In the genomic region with DNA sequence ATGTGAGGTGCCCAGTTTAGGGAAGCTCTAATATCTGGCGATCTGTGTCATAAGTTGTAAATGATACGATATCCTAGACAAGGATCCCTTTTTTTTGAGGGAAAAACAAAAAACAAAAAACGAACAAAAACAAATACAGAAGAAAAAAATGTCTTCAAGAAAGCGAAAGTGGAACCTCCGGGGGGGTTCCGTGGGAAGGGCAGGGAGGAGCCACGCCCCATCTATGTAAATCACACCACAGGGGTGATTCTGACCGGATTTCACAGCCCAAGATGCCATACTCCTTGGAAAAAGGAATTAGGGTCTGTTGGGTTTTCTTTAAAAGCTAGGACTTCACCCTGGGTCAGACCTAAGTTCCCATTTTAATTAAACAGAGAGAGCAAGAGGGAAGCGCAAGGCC, we compare ENCODE assay signal across 24 mouse cellular contexts. TPM values are rescaled to one million over a fixed set of nuclear protein-coding genes. Genes with fewer than 3 reads are reported as not detected.
DNase-seq lines count a peak whose midpoint lies in the region; ATAC-seq and TF ChIP-seq lines count a peak whose summit lies in the region.
"Had no signal": no experiment of that assay in that cellular context is flagged by ENCODE, and none has a peak within 500 bp of the region (broad histone marks: within the 10 kb centered on the region; RNA-seq: fewer than 3 reads in every experiment).

No protein-coding gene starts in this region.

- DNase-seq in liver, embryonic 11.5 days (ENCODE audit: low spot score) = no peak
- DNase-seq in CH12.LX (ENCODE audit: extremely low read depth) (peak; percentile 69), R1 (ENCODE audit: low read depth, low spot score) (peak; percentile 84)
- DNase-seq in right cerebral cortex, postnatal 4 days = no peak
- DNase-seq in left cerebral cortex, adult 9 months (ENCODE audit: low spot score in 2 of 2) = no peak
- no peak for DNase-seq in heart, adult 8-10 months (ENCODE audit: low spot score)
- DNase-seq: cerebellum, adult 18-20 months; left cerebral cortex, postnatal 4 days had no signal

- no peak overlapping the region for H3K4me3 ChIP-seq in liver, embryonic 12.5 days
- H3K4me3 ChIP-seq in liver, embryonic 11.5 days (ENCODE audit: low read depth, low read length) = no peak overlapping the region
- H3K4me3 ChIP-seq in CH12.LX (replicated peaks in 1 of 3; ENCODE audit: low read depth in 2 of 3, low read length in 2 of 3, poor library complexity in 1 of 3) (peak overlapping the region; percentile 44 to 78 (median 49)), macrophage (ENCODE audit: inconsistent target) (peak overlapping the region; percentile 4; the same call in 1 of the 2 replicates)
- H3K4me3 ChIP-seq: embryonic facial prominence, embryonic 12.5 days; forebrain, embryonic 15.5 days; intestine, embryonic 15.5 days; layer of hippocampus, adult 2 months had no signal

- in situ Hi-C loops in CH12.LX (cut with MboI; ENCODE audit: low pct_ligation_motif_present, low pct_unique_long_range_greater_than_20kb, low sequenced_read_pairs) = no loop called here

- no peak for TF ChIP-seq POLR2A in CH12.LX (IDR thresholded peaks at IDR 0.05; ENCODE audit: low read depth, low read length)

- no peaks in the 10 kb centered on the region for H3K9me3 ChIP-seq in liver, embryonic 12.5 days (replicated peaks)
- H3K9me3 ChIP-seq in liver, embryonic 11.5 days (ENCODE audit: control insufficient read depth, low read length) = no peaks in the 10 kb centered on the region
- no peaks in the 10 kb centered on the region for H3K9me3 ChIP-seq in CH12.LX (replicated peaks; ENCODE audit: low read length)
- H3K9me3 ChIP-seq: embryonic facial prominence, embryonic 12.5 days; forebrain, embryonic 15.5 days; intestine, embryonic 15.5 days had no signal

- H3K4me2 ChIP-seq in liver, embryonic 12.5 days = peak overlapping the region; percentile 24; the same call in 1 of the 2 replicates
- H3K4me2 ChIP-seq in liver, embryonic 11.5 days = no peak overlapping the region
- H3K4me2 ChIP-seq in CH12.LX (ENCODE audit: insufficient read depth, low read depth, poor library complexity, severe bottlenecking) = peak overlapping the region; percentile 67; the same call in 1 of the 2 replicates
- H3K4me2 ChIP-seq: embryonic facial prominence, embryonic 12.5 days; forebrain, embryonic 15.5 days; intestine, embryonic 15.5 days had no signal

- no peak overlapping the region for H3K27ac ChIP-seq in liver, embryonic 12.5 days
- no peak overlapping the region for H3K27ac ChIP-seq in liver, embryonic 11.5 days (ENCODE audit: low read depth, low read length)
- H3K27ac ChIP-seq in CH12.LX (ENCODE audit: insufficient read depth, low read depth) = no peak overlapping the region
- no peak overlapping the region for H3K27ac ChIP-seq in macrophage
- H3K27ac ChIP-seq: embryonic facial prominence, embryonic 12.5 days; forebrain, embryonic 15.5 days; intestine, embryonic 15.5 days; layer of hippocampus, adult 2 months; liver, embryonic 14.5 days had no signal

- no peak for TF ChIP-seq CTCF in CH12.LX (conservative IDR thresholded peaks at IDR 0.05 in 1 of 2, IDR thresholded peaks at IDR 0.05 in 1 of 2; ENCODE audit: low read depth in 2 of 2, low read length in 2 of 2)

- H3K36me3 ChIP-seq in liver, embryonic 12.5 days = no peaks in the 10 kb centered on the region
- H3K36me3 ChIP-seq in liver, embryonic 11.5 days (ENCODE audit: control insufficient read depth, insufficient read depth, low read length) = no peaks in the 10 kb centered on the region
- no peaks in the 10 kb centered on the region for H3K36me3 ChIP-seq in CH12.LX (replicated peaks in 1 of 2; ENCODE audit: control insufficient read depth in 1 of 2, insufficient read depth in 1 of 2, low read length in 1 of 2)
- no peaks in the 10 kb centered on the region for H3K36me3 ChIP-seq in macrophage (ENCODE audit: inconsistent target)
- H3K36me3 ChIP-seq: embryonic facial prominence, embryonic 12.5 days; forebrain, embryonic 15.5 days; intestine, embryonic 15.5 days had no signal

- H3K27me3 ChIP-seq in liver, embryonic 12.5 days (replicated peaks) = peaks cover 5% of the 10 kb centered on the region; the same call in 1 of the 2 replicates
- no peaks in the 10 kb centered on the region for H3K27me3 ChIP-seq in liver, embryonic 11.5 days (replicated peaks; ENCODE audit: control insufficient read depth, insufficient read depth, low read length)
- no peaks in the 10 kb centered on the region for H3K27me3 ChIP-seq in CH12.LX (replicated peaks)
- H3K27me3 ChIP-seq: embryonic facial prominence, embryonic 12.5 days; forebrain, embryonic 15.5 days; intestine, embryonic 15.5 days had no signal

- peak; percentile 11; the same call in 1 of the 2 replicates for TF ChIP-seq EP300 in CH12.LX (IDR thresholded peaks at IDR 0.05; ENCODE audit: low read length)

- H3K79me2 ChIP-seq in CH12.LX (replicated peaks; ENCODE audit: control insufficient read depth, extremely low read depth, insufficient read depth, poor library complexity, severe bottlenecking) (no peaks in the 10 kb centered on the region), macrophage (ENCODE audit: inconsistent target) (no peaks in the 10 kb centered on the region)

- 49% methylated on average over 9 of the region's 9 CpGs for WGBS in liver, embryonic 12.5 days (ENCODE audit: insufficient replicate concordance)
- 59% methylated on average over 9 of the region's 9 CpGs for WGBS in liver, embryonic 11.5 days
- WGBS in macrophage (ENCODE audit: missing documents) = 65% methylated on average over 9 of the region's 9 CpGs

- TF ChIP-seq RAD21 in CH12.LX (IDR thresholded peaks at IDR 0.05; ENCODE audit: low read depth, low read length) = no peak

- ATAC-seq in liver, embryonic 12.5 days = no peak
- ATAC-seq in liver, embryonic 11.5 days (replicated peaks; ENCODE audit: low FRiP score) = no peak
- ATAC-seq: forebrain, embryonic 15.5 days; intestine, embryonic 15.5 days; lung, postnatal 0 days had no signal

- dilution Hi-C loops in CH12.LX (cut with MboI; ENCODE audit: extremely low pct_ligation_motif_present, extremely low pct_unique_long_range_greater_than_20kb, low sequenced_read_pairs) = no loop called here

- no peak overlapping the region for H3K9ac ChIP-seq in liver, embryonic 12.5 days
- H3K9ac ChIP-seq in liver, embryonic 11.5 days (ENCODE audit: low read depth, low read length) = no peak overlapping the region
- H3K9ac ChIP-seq in CH12.LX (ENCODE audit: insufficient read depth, low read depth) = peak overlapping the region; percentile 50
- H3K9ac ChIP-seq: embryonic facial prominence, embryonic 12.5 days; forebrain, embryonic 15.5 days; intestine, embryonic 15.5 days; liver, embryonic 14.5 days had no signal

- no peaks in the 10 kb centered on the region for H3K4me1 ChIP-seq in liver, embryonic 12.5 days
- no peaks in the 10 kb centered on the region for H3K4me1 ChIP-seq in liver, embryonic 11.5 days (replicated peaks; ENCODE audit: control insufficient read depth, insufficient read depth, low read length)
- H3K4me1 ChIP-seq in CH12.LX (ENCODE audit: control insufficient read depth in 1 of 2, insufficient read depth in 2 of 2) = peaks cover 0 to 13% of the 10 kb centered on the region in 2 experiments; a peak in 2 of 4 replicates
- H3K4me1 ChIP-seq: embryonic facial prominence, embryonic 12.5 days; forebrain, embryonic 15.5 days; intestine, embryonic 15.5 days had no signal

TF ChIP-seq in CH12.LX, 34 proteins besides CTCF, POLR2A, EP300 and RAD21 (continues in another document):
- TF ChIP-seq MEF2A (IDR thresholded peaks at IDR 0.05; ENCODE audit: borderline replicate concordance, low read depth, low read length) (peak; percentile 9; the same call in 1 of the 2 replicates), ZMIZ1 (IDR thresholded peaks at IDR 0.05; ENCODE audit: low read depth, low read length) (no peak), SIN3A (IDR thresholded peaks at IDR 0.05; ENCODE audit: low read length) (no peak), USF1 (IDR thresholded peaks at IDR 0.05; ENCODE audit: low read depth, low read length) (no peak), E2F4 (IDR thresholded peaks at IDR 0.05; ENCODE audit: insufficient replicate concordance, low read depth, low read length) (no peak)

RNA-seq across cellular contexts. Expression of gene Fbxo27, which starts 17.7 kb away (rescaled TPM):
- polyA plus RNA-seq in liver, embryonic 12.5 days (2016; fragmentation: Nextera tagmentation; extraction: Ambion mirVana) = 0.28 and 0.48 TPM in 2 replicates
- polyA plus RNA-seq in liver, embryonic 11.5 days (2014; fragmentation: Nextera tagmentation; extraction: Ambion mirVana) = 1.4 and 1.7 TPM in 2 replicates
- total RNA-seq in CH12.LX (2012; rRNA removed) = not detected in 2 replicates
- not detected in 2 replicates for total RNA-seq in CH12.LX (2014; rRNA removed)
- polyA plus RNA-seq in CH12.LX (2012; ENCODE audit: insufficient read length, low read depth) = not detected in 2 replicates
- total RNA-seq in macrophage (2018; cell fraction: chromatin; rRNA removed) = under 1 TPM in 1 of 26 experiments, not detected in 25; 0.44 TPM
- under 1 TPM in 1 of 26 experiments, not detected in 25; 0.10 TPM for total RNA-seq in macrophage (2018; cell fraction: cytosol; rRNA removed)
- under 1 TPM in 1 of 26 experiments, not detected in 25; 0.45 TPM for total RNA-seq in macrophage (2018; cell fraction: nucleus; rRNA removed)
- not detected in 3 replicates for polyA plus RNA-seq in macrophage (2018)
- total RNA-seq in heart, adult 8-10 months (2022) = under 1 TPM in 3 of 4 experiments, not detected in 1; 0.11 to 0.72 (median 0.16) TPM

RNA-seq across cellular contexts. Expression of gene Fbxo17, which starts 41.6 kb away (rescaled TPM):
- polyA plus RNA-seq in liver, embryonic 12.5 days (2016; fragmentation: Nextera tagmentation; extraction: Ambion mirVana) = 1.7 and 1.9 TPM in 2 replicates
- 3.1 and 3.7 TPM in 2 replicates for polyA plus RNA-seq in liver, embryonic 11.5 days (2014; fragmentation: Nextera tagmentation; extraction: Ambion mirVana)
- total RNA-seq in CH12.LX (2012; rRNA removed) (0.13 and 0.25 TPM in 2 replicates), CH12.LX (2014; rRNA removed) (not detected in 2 replicates)
- polyA plus RNA-seq in CH12.LX (2012; ENCODE audit: insufficient read length, low read depth) (0.26 and 0.37 TPM in 2 replicates), macrophage (2018) (0.09 TPM in 1 of 3 replicates, not detected in the others)
- total RNA-seq in macrophage (2018; cell fraction: chromatin; rRNA removed) = 1 to 10 TPM in 1 of 26 experiments, under 1 TPM in 1, not detected in 24; 0.79 to 1.1 TPM
- total RNA-seq in macrophage (2018; cell fraction: cytosol; rRNA removed) = under 1 TPM in 5 of 26 experiments, not detected in 21; 0.05 to 0.13 (median 0.09) TPM
- total RNA-seq in macrophage (2018; cell fraction: nucleus; rRNA removed) = under 1 TPM in 3 of 26 experiments, not detected in 23; 0.41 to 0.66 (median 0.59) TPM
- 1 to 10 TPM in 3 of 4 experiments, under 1 TPM in 1; 0.55 to 1.2 (median 1.1) TPM for total RNA-seq in heart, adult 8-10 months (2022)

RNA-seq across cellular contexts. Expression of gene Acp7, which starts 43.9 kb away (rescaled TPM):
- not detected in 2 replicates for polyA plus RNA-seq in liver, embryonic 12.5 days (2016; fragmentation: Nextera tagmentation; extraction: Ambion mirVana)
- not detected in 2 replicates for polyA plus RNA-seq in liver, embryonic 11.5 days (2014; fragmentation: Nextera tagmentation; extraction: Ambion mirVana)
- total RNA-seq in CH12.LX (2012; rRNA removed) = not detected in 2 replicates
- not detected in 2 replicates for total RNA-seq in CH12.LX (2014; rRNA removed)
- not detected in 2 replicates for polyA plus RNA-seq in CH12.LX (2012; ENCODE audit: insufficient read length, low read depth)
- total RNA-seq in macrophage (2018; cell fraction: chromatin; rRNA removed) = not detected
- not detected for total RNA-seq in macrophage (2018; cell fraction: cytosol; rRNA removed)
- not detected for total RNA-seq in macrophage (2018; cell fraction: nucleus; rRNA removed)
- not detected in 3 replicates for polyA plus RNA-seq in macrophage (2018)
- total RNA-seq in heart, adult 8-10 months (2022) = not detected
- total RNA-seq: adrenal gland, adult 8-10 months had no signal
- polyA plus RNA-seq: C2C12; forebrain, embryonic 15.5 days; gonadal fat pad, adult 2 months; heart, embryonic 16.5 days; hindbrain, embryonic 11.5 days; kidney, embryonic 16.5 days; liver, embryonic 14.5 days; lung, postnatal 0 days; neural tube, embryonic 11.5 days; urinary bladder, adult 2 months had no signal

Comparison
In these comparisons a context has a peak if more than half of its experiments do, and no peak if none do; other contexts are left out.
1. H3K4me3 ChIP-seq: peak in CH12.LX (3 of 3) and macrophage (single experiment); none in liver, embryonic 12.5 days (single experiment) and liver, embryonic 11.5 days (single experiment).
2. DNase-seq: peak in CH12.LX (single experiment) and R1 (single experiment); none in liver, embryonic 11.5 days (single experiment), right cerebral cortex, postnatal 4 days (single experiment), left cerebral cortex, adult 9 months (0 of 2) and heart, adult 8-10 months (single experiment).